Mouse (Mus musculus) monocyte, adult 59 days (primary cell): ENCODE data around the gene Zfp606. TPM values are rescaled to one million over a fixed set of nuclear protein-coding genes. Genes with fewer than 3 reads are reported as not detected.

Experiments
- total RNA-seq, 2 experiments: library from RNA; stranded (reverse); gene quantifications; one replicate each; pipeline ENCODE4 v1.2.4; 2023

Gene Zfp606
- total RNA-seq = 1 to 10 TPM; 2.9 to 4.4 TPM

DNA sequence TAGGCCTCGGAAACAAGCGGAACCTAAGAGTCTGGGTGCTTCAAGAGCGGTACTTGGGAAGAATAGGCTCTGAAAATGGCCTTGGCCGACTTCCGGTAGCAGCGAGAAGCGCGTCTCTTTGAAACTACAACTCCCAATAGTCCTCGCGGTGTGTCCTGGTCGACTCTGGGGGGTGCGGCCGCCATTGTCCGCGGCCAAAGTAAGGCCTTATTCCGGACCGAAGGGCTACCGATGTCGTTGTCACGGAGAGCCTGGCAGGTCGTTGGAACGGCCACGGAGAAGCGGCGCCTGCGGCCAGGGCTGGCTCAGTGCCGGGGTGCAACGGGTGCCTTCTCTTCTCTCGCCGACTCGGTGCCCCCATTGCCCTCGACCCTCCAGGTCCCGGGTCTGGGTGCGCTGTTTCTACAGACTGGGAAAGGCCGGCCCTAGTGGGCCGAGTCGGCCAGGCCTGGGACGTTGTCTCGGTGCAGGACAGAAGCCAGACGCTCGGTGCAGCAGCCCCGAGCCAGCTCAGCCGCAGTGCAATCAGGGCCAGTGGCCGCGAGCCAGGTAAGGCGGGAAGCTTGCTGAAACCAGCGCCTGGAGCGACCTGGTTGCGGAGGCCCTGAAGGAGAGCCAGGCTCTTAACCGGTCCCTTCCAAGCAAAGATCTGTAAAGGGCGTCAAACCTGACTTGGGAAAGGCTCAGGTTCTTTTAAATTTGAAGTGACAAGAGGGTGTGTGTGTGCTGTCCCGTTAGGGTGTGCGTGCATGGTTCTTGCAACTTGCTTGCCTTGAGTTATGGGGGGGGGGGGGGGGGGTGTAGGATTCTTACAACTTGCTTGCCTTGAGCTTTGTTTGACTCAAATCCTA lies at the start of gene Zfp606:
Zfp606 (plus strand) TSS at position 136 of the 851 bp plus-strand sequence.

DNA sequence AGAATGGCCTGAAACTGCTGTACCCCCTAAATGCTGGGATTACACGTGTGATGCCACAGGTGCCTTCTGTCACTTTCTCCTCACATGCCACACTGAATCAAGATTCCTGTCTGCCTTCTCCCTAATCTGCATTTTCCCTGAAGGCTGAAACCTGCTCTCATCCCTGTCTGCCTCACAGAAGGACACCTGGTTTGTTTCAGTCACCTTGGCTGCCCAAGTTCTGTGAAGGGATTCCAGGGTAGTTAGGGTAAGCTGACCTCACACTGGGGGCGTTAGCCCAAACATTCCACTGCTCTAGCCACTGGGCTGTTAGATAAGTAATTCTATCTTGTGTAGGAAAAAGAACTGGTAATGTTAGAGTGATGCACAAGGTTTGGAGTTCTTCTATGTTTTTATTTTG lies 34.1 kb downstream of the Zfp606 start, which contains the start of gene 2900092C05Rik:
2900092C05Rik (plus strand) TSS at position 301 of the 400 bp plus-strand sequence.

Other genes with a start within 250 kb of the Zfp606 start
- not detected for gene Vmn1r81, start 210.0 kb upstream of the Zfp606 start, total RNA-seq
- gene Vmn1r82, start 177.9 kb upstream of the Zfp606 start, total RNA-seq = not detected
- under 1 TPM in 1 of 2 experiments, not detected in 1; 0.18 TPM for gene Vmn1r83, start 148.8 kb upstream of the Zfp606 start, total RNA-seq
- not detected for gene Vmn1r84, start 109.0 kb upstream of the Zfp606 start, total RNA-seq
- under 1 TPM; 0.21 to 0.61 TPM for gene Zfp551, start 55.5 kb upstream of the Zfp606 start, total RNA-seq
- gene 2900092C05Rik, start 34.2 kb downstream of the Zfp606 start, total RNA-seq = not detected
- under 1 TPM; 0.03 TPM for gene Vmn2r53, start 130.5 kb downstream of the Zfp606 start, total RNA-seq
- gene Vmn2r54, start 162.0 kb downstream of the Zfp606 start, total RNA-seq = not detected
- not detected for gene Vmn2r55, start 206.7 kb downstream of the Zfp606 start, total RNA-seq